Mouse (Mus musculus) heart, adult 2 months (tissue): ENCODE data around the gene Tnfrsf18.

Source experiments
- CTCF ChIP-seq: fragments of 200-600 bp; IDR thresholded peaks from 2 replicates; pipeline ENCODE4 v1.8.1; 2022; ENCODE audit warnings: antibody characterized with exemption, mild to moderate bottlenecking, moderate library complexity
- EP300 ChIP-seq: fragments of 200-500 bp; IDR thresholded peaks from 2 replicates; pipeline ENCODE4 v1.6.1; 2011; ENCODE audit warnings: low read depth, low read length, control low read depth; ENCODE audit not compliant: insufficient read depth

DNA sequence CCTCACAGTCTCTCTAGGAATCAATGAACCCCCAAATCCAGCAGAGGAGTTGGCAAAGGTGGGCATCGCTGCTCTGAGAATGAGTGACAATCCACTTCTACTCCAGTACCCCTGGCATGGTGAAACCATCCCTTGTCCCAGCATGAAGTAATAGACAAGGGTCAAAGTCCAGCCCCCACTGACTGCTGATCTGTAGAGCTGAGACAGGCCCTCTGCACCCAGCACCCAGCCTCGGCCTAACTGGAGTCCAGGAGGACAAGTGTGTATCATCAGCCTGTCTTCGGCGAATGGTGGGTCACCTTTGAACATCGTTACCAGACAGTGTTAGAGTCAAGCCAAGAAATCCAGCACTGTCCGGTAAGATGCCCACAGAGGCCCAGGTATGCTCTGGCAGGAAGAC, 28.6 kb downstream of the Tnfrsf18 start:
- no peak for TF ChIP-seq CTCF
- TF ChIP-seq EP300, result no peak
